Mouse (Mus musculus) lung, postnatal 0 days (tissue): ENCODE results near the gene Ifit3.
A peak's percentile ranks its signal among the peaks of the same experiment; 100 is the strongest.

Experiments
- CTCF ChIP-seq: IDR thresholded peaks from 2 replicates; pipeline ENCODE4 v1.5.1; 2016; ENCODE audit warnings: antibody characterized with exemption, mild to moderate bottlenecking
- EP300 ChIP-seq: IDR thresholded peaks from 2 replicates; pipeline ENCODE4 v1.6.1; 2016; ENCODE audit warnings: antibody characterized with exemption, mild to moderate bottlenecking, control low read depth

GRCm38 (mm10) chr19:34547976-34548375, 35.4 kb upstream of the Ifit3 start:
- TF ChIP-seq EP300 (no peak), CTCF (peak; percentile 89)
